Mouse (Mus musculus) liver, embryonic 12.5 days (tissue): ENCODE results near the gene Map3k13. TPM values are rescaled to one million over a fixed set of nuclear protein-coding genes. Genes with fewer than 3 reads are reported as not detected.
A peak's percentile ranks its signal among the peaks of the same experiment; 100 is the strongest.

Source experiments
- ATAC-seq: fragments of 200-750 bp; cut with Nextera tagmentation; 2 replicates; pipeline ENCODE4 v1.8.0; 2017; ENCODE audit warnings: moderate number of reproducible peaks, mild to moderate bottlenecking, moderate library complexity
- H3K27ac ChIP-seq: fragments of 300-500 bp; sonication (generic); 2 replicates; pipeline ENCODE4 v1.5.1; 2016; ENCODE audit warnings: mild to moderate bottlenecking
- H3K27me3 ChIP-seq: fragments of 300-500 bp; sonication (generic); replicated peaks from 2 replicates; pipeline ENCODE4 v1.6.1; 2016; ENCODE audit warnings: mild to moderate bottlenecking, moderate library complexity
- H3K36me3 ChIP-seq: fragments of 300-500 bp; sonication (generic); 2 replicates; pipeline ENCODE4 v1.6.1; 2016; ENCODE audit warnings: mild to moderate bottlenecking, moderate library complexity
- H3K4me1 ChIP-seq: fragments of 300-500 bp; sonication (generic); 2 replicates; pipeline ENCODE4 v1.6.1; 2016
- H3K4me2 ChIP-seq: fragments of 300-500 bp; sonication (generic); 2 replicates; pipeline ENCODE4 v1.6.1; 2016; ENCODE audit warnings: mild to moderate bottlenecking, moderate library complexity
- H3K4me3 ChIP-seq: fragments of 300-500 bp; sonication (generic); 2 replicates; pipeline ENCODE4 v1.5.1; 2016; ENCODE audit warnings: mild to moderate bottlenecking, moderate library complexity
- H3K9ac ChIP-seq: fragments of 300-500 bp; sonication (generic); 2 replicates; pipeline ENCODE4 v1.6.1; 2016; ENCODE audit warnings: mild to moderate bottlenecking, moderate library complexity
- H3K9me3 ChIP-seq: fragments of 300-500 bp; sonication (generic); replicated peaks from 2 replicates; pipeline ENCODE4 v1.6.1; 2016; ENCODE audit warnings: mild to moderate bottlenecking, moderate library complexity
- WGBS: fragments of 180-500 bp; shearing (Covaris S2); methylation state at CpG from one replicate; pipeline ENCODE4 v1.1.7; 2016; ENCODE audit not compliant: insufficient replicate concordance; 5-methylcytosine and 5-hydroxymethylcytosine counted together
- polyA plus RNA-seq: library from polyadenylated mRNA; unstranded; fragments of >200 nt; fragmentation: Nextera tagmentation; extraction: Ambion mirVana; gene quantifications from 2 replicates; pipeline ENCODE4 v1.2.1, GENCODE M21; 2016

Gene Map3k13
- polyA plus RNA-seq, result 0.35 and 0.41 TPM in 2 replicates

DNA sequence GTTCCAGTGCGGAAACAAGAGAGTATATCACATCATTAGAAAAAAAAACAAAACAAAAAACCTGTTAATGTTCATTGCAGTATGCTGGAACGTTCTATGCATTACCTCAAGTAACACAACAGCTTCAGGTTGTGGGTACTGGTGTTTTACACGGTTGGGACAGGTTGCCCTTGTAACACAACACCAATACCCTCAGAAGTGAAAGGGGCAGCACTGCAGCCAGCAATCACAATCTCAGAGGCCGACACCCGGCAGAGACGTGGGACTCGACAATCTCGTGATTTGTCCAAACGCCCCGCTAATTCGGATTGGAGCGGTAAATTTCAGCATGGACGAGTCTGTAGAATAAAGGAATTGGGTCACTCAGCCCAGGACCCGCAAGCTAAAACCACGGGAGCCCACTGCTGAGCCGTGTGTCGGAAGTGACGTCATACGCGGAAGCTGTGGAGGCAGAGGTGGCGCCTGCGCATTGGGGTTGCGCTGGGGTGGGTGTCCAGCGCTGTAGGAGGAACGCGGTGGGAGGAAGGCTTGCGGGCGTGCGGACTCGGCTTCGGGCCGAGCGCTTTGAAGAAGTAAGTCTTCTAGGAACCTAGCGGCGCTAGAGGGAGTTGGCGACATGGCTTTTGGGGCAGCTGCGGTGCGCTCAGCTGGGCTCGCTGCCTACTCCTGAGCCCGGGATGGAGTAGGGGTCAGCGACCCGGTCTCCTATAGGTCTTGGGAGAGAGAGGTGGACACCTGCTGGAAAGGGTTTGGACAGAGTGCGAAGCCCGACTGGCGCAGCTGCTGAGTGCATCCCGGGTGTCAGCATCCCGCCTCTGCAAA lies at the start of gene Map3k13:
Gene Map3k13, plus strand, starts transcription at position 472 of the 822 bp plus-strand sequence.
- H3K4me2 ChIP-seq, result peak within 1 kb of the TSS; percentile 81
- peak within 1 kb of the TSS; percentile 97 for H3K27ac ChIP-seq
- no peaks in the 10 kb centered on the region for H3K9me3 ChIP-seq
- WGBS, result 2% methylated on average over 47 of the region's 47 CpGs
- no peaks in the 10 kb centered on the region for H3K27me3 ChIP-seq
- peaks cover 48% of the 10 kb centered on the region for H3K4me1 ChIP-seq
- peak within 1 kb of the TSS; percentile 88 for H3K4me3 ChIP-seq
- ATAC-seq, result peak; percentile 87
- H3K36me3 ChIP-seq, result peaks cover 24% of the 10 kb centered on the region
- H3K9ac ChIP-seq, result peak within 1 kb of the TSS; percentile 91

DNA sequence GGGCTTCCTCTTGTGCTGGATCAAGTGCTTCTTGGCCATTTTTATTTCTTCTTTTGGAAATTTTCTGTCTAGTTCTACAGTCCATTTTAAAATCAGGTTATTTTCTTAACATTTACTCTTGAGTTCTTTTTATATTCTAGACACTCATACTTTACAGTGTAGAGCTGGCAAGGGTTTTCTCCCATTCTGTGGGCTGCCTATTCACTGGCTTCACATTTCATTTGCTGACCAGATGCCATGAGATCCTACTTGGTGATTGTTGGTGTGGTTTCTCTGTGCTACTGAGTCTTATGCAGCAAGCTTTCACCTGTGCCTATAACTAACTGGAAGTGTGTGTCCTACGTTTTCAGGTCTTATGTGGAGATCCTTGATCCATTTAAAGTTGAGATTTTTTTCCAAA lies 35.7 kb upstream of the Map3k13 start:
- no peaks in the 10 kb centered on the region for H3K27me3 ChIP-seq
- H3K9ac ChIP-seq, result no peak overlapping the region
- H3K4me1 ChIP-seq, result no peaks in the 10 kb centered on the region
- no peak overlapping the region for H3K27ac ChIP-seq
- H3K36me3 ChIP-seq, result 0 out of 2 replicates have a peak, but pooled peaks cover 2% of the 10 kb centered on the region
- H3K4me2 ChIP-seq, result no peak overlapping the region
- H3K4me3 ChIP-seq, result no peak overlapping the region
- no peak for ATAC-seq
- no peaks in the 10 kb centered on the region for H3K9me3 ChIP-seq
- WGBS, result 77% methylated on average over 1 of the region's 1 CpGs

DNA sequence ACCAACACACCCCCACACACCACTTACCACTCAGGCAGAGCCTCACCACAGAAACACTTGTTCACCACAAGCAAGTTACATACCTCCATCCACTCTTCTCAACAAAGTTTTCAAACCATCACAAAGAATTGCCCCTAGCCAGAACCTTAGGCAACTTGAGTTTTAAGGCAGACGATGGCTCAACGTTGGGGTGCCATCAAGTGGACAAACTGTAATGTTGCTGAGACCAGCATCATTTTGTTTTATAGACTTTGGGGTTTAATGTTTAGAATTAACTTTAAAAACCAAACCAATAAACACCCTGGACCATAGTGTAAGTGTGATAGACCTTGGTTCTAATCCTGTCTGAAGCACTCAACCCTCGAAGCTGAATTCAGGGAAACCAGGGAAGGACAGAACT lies 25.9 kb upstream of the Map3k13 start:
- Histone ChIP-seq H3K36me3 (0 out of 2 replicates have a peak, but pooled peaks cover 3% of the 10 kb centered on the region), H3K4me3 (no peak overlapping the region), H3K9me3 (no peaks in the 10 kb centered on the region), H3K27me3 (no peaks in the 10 kb centered on the region), H3K4me1 (no peaks in the 10 kb centered on the region), H3K27ac (no peak overlapping the region), H3K4me2 (no peak overlapping the region), H3K9ac (no peak overlapping the region)
- WGBS, result 70% methylated on average over 3 of the region's 3 CpGs
- no peak for ATAC-seq

DNA sequence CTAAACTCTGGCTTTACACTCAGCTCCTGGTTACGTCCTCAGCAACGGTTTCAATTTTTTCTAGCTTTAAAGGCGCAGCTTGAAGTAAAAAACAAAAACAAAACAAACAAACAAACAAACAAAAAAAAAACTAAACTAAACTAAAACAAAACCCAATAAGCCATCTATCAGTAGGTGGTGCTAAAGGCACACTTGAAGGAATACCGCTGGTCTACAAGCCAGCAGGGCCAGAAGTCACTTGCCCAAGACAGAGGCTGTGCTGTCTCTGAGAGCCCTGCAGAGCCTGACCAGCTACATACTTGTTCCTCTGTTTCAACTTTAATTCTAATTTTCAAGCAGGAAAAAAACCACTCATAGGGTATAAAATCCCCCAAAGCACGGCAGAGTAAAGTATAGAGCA lies 24.5 kb upstream of the Map3k13 start:
- Histone ChIP-seq H3K27ac (no peak overlapping the region), H3K36me3 (0 out of 2 replicates have a peak, but pooled peaks cover 3% of the 10 kb centered on the region), H3K4me1 (no peaks in the 10 kb centered on the region), H3K4me3 (no peak overlapping the region), H3K9me3 (no peaks in the 10 kb centered on the region), H3K4me2 (no peak overlapping the region), H3K9ac (no peak overlapping the region), H3K27me3 (no peaks in the 10 kb centered on the region)
- WGBS, result 72% methylated on average over 5 of the region's 5 CpGs
- ATAC-seq, result no peak

DNA sequence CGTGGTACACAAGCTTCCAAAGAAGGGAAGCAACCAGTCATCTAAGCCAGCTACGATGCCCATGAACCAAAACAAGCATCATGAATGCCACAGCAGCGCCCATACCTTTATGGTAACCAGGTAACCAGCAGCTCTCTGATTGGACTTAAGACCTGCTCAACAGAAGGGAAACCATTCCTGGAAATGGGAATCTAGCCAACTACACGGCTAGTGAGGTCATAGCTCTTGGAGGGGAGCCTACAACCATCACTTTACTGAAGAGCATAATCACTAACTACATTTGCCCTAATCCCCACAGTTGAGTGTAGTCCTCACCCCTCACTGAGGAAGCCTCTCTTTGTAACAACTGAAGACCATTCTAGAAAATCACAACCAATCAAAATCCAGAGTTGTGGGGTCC lies 19.4 kb upstream of the Map3k13 start:
- Histone ChIP-seq H3K4me2 (no peak overlapping the region), H3K4me3 (no peak overlapping the region), H3K4me1 (peaks cover 9% of the 10 kb centered on the region), H3K27me3 (no peaks in the 10 kb centered on the region), H3K36me3 (no peaks in the 10 kb centered on the region), H3K9ac (no peak overlapping the region), H3K27ac (no peak overlapping the region), H3K9me3 (no peaks in the 10 kb centered on the region)
- no peak for ATAC-seq
- WGBS, result 76% methylated on average over 4 of the region's 4 CpGs

DNA sequence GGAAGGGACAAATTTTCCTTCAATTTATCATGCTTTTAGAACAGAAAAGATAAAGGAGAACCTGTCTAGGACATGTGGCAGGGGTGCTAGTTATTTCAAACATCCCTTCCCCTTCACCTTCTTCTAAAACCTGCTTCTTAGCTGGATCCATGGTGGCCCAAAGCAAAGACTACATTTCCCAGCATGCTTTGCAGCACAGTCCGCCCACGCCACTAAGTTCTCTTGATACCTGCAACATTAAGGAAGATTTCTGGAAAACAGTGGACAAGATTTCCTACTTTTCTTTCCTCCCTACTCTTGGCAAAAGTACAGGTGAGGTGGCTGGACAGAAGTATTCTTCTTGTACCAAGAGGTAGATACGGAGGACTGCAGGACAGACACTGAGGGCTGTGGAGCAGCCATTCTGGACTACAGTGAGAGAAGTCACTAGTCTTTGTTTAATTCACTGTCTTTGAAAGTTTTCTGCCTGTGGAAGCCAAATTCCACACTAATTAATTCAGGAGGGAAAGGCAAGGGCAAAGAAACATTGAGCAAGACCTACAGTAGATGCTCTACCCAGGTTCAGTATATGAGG lies 15.8 kb upstream of the Map3k13 start:
- no peak for ATAC-seq
- Histone ChIP-seq H3K4me1 (peaks cover 9% of the 10 kb centered on the region), H3K27ac (no peak overlapping the region), H3K36me3 (no peaks in the 10 kb centered on the region), H3K9me3 (no peaks in the 10 kb centered on the region), H3K9ac (peak overlapping the region; percentile 5; the same call in 1 of the 2 replicates), H3K4me2 (peak overlapping the region; percentile 46), H3K4me3 (peak overlapping the region; percentile 39), H3K27me3 (no peaks in the 10 kb centered on the region)
- WGBS, result 37% methylated on average over 3 of the region's 3 CpGs

DNA sequence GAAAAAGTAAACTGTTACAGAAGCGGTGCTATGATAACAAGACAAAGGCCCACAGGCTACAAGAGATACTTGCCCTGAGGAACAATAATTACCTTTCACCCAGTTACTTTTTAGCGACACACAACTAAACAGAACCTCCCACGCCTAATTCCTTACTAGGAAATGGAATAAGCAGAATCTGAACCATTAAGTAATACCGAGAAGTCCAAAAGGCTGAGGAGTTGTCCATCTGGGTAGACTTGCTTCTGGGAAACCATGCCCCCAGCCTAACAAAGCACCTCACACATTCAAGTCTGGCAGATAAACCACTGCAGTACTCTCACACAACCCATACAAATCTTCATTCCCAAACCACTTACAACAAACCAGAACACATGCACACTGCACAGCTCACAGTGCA lies 15.0 kb upstream of the Map3k13 start:
- Histone ChIP-seq H3K4me3 (no peak overlapping the region), H3K4me1 (peaks cover 9% of the 10 kb centered on the region), H3K9me3 (no peaks in the 10 kb centered on the region), H3K4me2 (0 out of 2 replicates have a peak overlapping the region, but pooled peaks have one; percentile 46), H3K27me3 (no peaks in the 10 kb centered on the region), H3K27ac (no peak overlapping the region), H3K9ac (no peak overlapping the region), H3K36me3 (no peaks in the 10 kb centered on the region)
- no peak for ATAC-seq
- WGBS, result 68% methylated on average over 4 of the region's 4 CpGs

DNA sequence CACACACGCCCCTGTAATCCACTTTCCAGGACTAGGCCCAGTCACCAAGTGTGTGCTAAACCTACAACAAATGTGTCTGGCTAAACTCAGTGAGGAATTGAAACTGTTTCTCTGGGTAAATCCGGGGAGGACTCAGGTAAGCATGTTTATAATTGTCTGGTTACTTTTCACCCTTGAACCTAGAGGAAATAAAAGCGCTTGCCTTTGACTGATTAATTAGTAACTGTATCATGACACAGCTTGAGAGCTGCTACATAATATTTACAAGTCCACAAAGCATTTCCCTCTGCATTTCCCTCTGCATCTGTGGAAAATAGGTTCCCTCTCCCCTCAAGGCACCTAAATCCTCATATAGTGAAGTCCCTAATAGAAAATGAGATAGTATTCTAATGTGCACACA lies 12.9 kb upstream of the Map3k13 start:
- ATAC-seq, result no peak
- no peaks in the 10 kb centered on the region for H3K9me3 ChIP-seq
- H3K27ac ChIP-seq, result no peak overlapping the region
- peaks cover 9% of the 10 kb centered on the region for H3K4me1 ChIP-seq
- WGBS, result 67% methylated on average over 3 of the region's 3 CpGs
- no peak overlapping the region for H3K4me3 ChIP-seq
- no peaks in the 10 kb centered on the region for H3K36me3 ChIP-seq
- H3K4me2 ChIP-seq, result no peak overlapping the region
- no peaks in the 10 kb centered on the region for H3K27me3 ChIP-seq
- no peak overlapping the region for H3K9ac ChIP-seq

DNA sequence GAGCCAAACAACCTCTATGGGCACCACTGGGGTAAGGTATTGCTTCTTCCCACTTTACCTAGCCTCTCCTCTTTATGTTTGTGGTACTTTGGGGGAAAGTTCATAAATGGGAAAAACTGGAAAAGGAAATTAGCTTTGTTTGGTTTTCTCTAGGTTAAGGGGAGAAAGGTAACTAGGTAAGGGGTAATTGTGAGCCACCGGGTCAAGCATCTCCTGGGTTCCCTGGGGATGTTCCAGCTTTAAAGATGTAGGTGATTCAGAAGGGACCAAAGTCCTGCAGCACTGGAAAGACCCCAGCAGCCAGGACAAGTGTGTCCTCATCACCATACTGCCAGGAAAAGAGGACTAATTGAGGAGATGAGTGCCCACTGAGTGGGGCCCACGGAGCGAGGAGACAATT lies 12.3 kb upstream of the Map3k13 start:
- no peaks in the 10 kb centered on the region for H3K27me3 ChIP-seq
- no peak overlapping the region for H3K4me2 ChIP-seq
- no peaks in the 10 kb centered on the region for H3K36me3 ChIP-seq
- ATAC-seq, result no peak
- no peaks in the 10 kb centered on the region for H3K9me3 ChIP-seq
- peaks cover 14% of the 10 kb centered on the region for H3K4me1 ChIP-seq
- no peak overlapping the region for H3K4me3 ChIP-seq
- 75% methylated on average over 3 of the region's 3 CpGs for WGBS
- H3K27ac ChIP-seq, result no peak overlapping the region
- H3K9ac ChIP-seq, result no peak overlapping the region

DNA sequence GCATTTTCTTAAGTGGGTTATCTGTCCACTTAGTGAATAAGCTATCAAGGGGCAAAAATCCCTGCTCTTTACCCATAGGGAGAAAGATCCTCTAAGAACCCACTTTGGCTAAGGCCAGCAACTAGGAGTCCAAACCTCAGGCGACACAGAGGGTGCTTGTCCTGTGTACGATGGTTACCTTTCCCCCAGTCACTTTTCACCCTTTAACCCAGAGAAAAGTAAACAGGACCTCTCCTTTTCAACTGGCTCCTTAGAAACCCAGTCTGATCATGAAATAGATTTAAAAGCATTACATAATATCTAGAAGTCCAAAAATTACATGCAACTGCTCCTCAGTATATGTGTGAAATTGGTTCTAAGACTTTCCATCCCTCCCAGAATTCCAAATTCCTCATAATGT lies 11.3 kb upstream of the Map3k13 start:
- H3K27me3 ChIP-seq, result no peaks in the 10 kb centered on the region
- WGBS, result 63% methylated on average over 2 of the region's 2 CpGs
- no peak overlapping the region for H3K4me2 ChIP-seq
- H3K36me3 ChIP-seq, result no peaks in the 10 kb centered on the region
- peaks cover 23% of the 10 kb centered on the region for H3K4me1 ChIP-seq
- H3K9me3 ChIP-seq, result no peaks in the 10 kb centered on the region
- no peak overlapping the region for H3K9ac ChIP-seq
- no peak overlapping the region for H3K27ac ChIP-seq
- no peak for ATAC-seq
- no peak overlapping the region for H3K4me3 ChIP-seq

DNA sequence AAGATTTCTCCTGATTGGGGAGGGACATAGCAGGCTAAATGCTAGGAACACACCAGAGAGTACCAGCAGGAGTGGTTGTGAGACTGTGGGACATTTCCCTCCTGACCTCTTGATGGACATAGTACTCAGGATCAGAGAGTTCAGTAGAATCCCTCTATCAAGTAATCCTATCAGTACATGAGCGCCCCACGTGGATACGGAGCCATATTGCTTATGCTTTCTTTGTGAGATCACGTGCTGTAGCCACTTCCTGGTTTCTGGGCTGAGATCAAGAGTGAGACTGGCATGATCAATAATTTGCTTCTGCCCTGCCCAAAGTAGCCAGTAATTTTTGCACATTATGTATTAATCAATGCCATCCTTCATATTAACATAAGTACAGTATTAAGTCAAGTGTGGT lies 9.1 kb upstream of the Map3k13 start:
- H3K4me2 ChIP-seq, result no peak overlapping the region
- H3K27me3 ChIP-seq, result no peaks in the 10 kb centered on the region
- peaks cover 25% of the 10 kb centered on the region for H3K4me1 ChIP-seq
- H3K27ac ChIP-seq, result no peak overlapping the region
- H3K9ac ChIP-seq, result no peak overlapping the region
- no peaks in the 10 kb centered on the region for H3K36me3 ChIP-seq
- H3K9me3 ChIP-seq, result no peaks in the 10 kb centered on the region
- WGBS, result 60% methylated on average over 4 of the region's 4 CpGs
- no peak for ATAC-seq
- H3K4me3 ChIP-seq, result no peak overlapping the region

DNA sequence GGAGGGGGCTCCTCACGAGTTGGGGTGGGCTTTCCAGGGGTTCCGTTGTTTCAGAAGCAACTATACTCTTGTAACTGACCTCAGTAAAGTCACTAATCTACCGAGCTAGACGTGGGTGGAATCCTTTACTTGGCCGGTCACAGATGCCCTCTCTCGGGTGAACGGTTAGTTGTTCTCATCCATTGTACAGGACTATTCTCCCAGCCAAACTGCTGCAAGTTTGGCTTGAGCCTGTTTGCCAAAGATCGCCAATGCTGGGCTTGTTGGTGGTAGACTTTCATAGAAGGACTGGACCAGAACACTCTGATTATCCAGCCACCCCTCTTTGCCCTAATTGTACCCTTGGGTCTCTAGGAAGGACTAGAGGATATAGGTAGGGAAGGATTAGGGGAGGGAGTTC lies 7.8 kb upstream of the Map3k13 start:
- H3K4me2 ChIP-seq, result peak overlapping the region; percentile 86; the same call in 1 of the 2 replicates
- H3K27ac ChIP-seq, result no peak overlapping the region; the same call in 1 of the 2 replicates
- 71% methylated on average over 8 of the region's 8 CpGs for WGBS
- H3K4me1 ChIP-seq, result peaks cover 35% of the 10 kb centered on the region
- no peaks in the 10 kb centered on the region for H3K27me3 ChIP-seq
- H3K9me3 ChIP-seq, result no peaks in the 10 kb centered on the region
- no peak overlapping the region for H3K4me3 ChIP-seq
- no peaks in the 10 kb centered on the region for H3K36me3 ChIP-seq
- H3K9ac ChIP-seq, result no peak overlapping the region
- ATAC-seq, result no peak
